Mouse (Mus musculus) brain, embryonic 14.5 days (tissue): Measurements from ENCODE around the gene H2afv.
A peak's percentile ranks its signal among the peaks of the same experiment; 100 is the strongest.

Experiments used
- CTCF ChIP-seq: fragments of 200-500 bp; IDR thresholded peaks from 2 replicates; pipeline ENCODE4 v1.5.1; 2012; ENCODE audit warnings: inconsistent platforms, mild to moderate bottlenecking, moderate library complexity, borderline replicate concordance; ENCODE audit not compliant: insufficient read depth, insufficient read length; ENCODE audit errors: extremely low read depth
- POLR2A ChIP-seq: fragments of 200-500 bp; IDR thresholded peaks from 2 replicates; pipeline ENCODE4 v1.6.1; 2012; ENCODE audit warnings: mild to moderate bottlenecking, inconsistent platforms, borderline replicate concordance; ENCODE audit not compliant: poor library complexity, insufficient read depth, insufficient read length, severe bottlenecking; ENCODE audit errors: extremely low read depth

- TF ChIP-seq CTCF (peak; percentile 21; the same call in 1 of the 2 replicates), POLR2A (peak; percentile 89)
Observed at GRCm38 (mm10) chr11:6444077-6444853, at the start of gene H2afv.
